Mouse (Mus musculus): Measurements from ENCODE around the gene Dab2ip.

Gene Dab2ip

GRCm38 (mm10) chr2:35595102-35595501 is 37.0 kb downstream of the Dab2ip start:
- in situ Hi-C loops (cut with MboI, MseI) = no loop called here

DNA sequence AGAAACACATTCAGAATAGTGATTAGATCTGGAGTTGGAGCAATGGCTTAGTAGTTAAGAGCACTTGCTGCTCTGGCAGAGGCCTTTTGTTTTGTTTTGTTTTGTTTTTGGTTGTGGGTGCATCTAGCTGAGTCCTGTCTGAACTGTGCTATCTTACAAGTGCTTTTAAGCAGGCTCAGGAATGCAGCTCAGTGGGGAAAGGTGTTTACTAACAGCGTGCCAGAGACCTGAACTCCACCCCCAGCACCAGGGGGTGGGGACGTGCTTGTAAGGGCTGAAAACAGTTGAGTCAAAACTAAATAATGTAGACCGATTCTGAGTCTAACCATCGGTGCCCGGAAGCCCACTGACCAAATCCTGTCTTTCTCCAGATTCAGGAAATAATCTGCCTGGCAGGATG is 37.7 kb downstream of the Dab2ip start:
- in situ Hi-C loops (cut with MboI, MseI) = no loop called here

DNA sequence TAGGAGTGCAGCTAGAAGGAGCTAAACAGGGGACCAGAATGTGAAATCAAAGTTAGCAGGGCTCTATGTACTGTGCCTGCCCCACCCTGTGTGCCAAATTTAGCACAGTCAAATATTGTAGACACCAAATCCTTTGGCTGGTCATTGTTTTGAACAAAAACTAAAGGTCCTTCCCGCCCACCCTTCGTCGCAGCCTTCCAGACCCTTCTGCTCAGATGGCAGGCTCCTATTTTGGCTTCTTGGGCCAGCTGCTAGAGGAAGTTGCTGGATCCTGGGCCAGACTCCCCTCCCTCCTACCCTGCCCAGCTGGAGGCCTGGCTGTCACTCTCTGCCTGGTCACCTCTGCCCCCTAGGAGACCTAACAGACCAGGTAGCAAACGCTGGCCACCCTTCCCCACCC is 38.7 kb downstream of the Dab2ip start:
- in situ Hi-C loops (cut with MboI, MseI) = no loop called here

GRCm38 (mm10) chr2:35598819-35599218 is 40.8 kb downstream of the Dab2ip start:
- in situ Hi-C loops (cut with MboI, MseI) = no loop called here

- in situ Hi-C loops (cut with MboI, MseI) = no loop called here
These were observed 43.6 kb downstream of the Dab2ip start for GRCm38 (mm10) chr2:35601665-35602064.

DNA sequence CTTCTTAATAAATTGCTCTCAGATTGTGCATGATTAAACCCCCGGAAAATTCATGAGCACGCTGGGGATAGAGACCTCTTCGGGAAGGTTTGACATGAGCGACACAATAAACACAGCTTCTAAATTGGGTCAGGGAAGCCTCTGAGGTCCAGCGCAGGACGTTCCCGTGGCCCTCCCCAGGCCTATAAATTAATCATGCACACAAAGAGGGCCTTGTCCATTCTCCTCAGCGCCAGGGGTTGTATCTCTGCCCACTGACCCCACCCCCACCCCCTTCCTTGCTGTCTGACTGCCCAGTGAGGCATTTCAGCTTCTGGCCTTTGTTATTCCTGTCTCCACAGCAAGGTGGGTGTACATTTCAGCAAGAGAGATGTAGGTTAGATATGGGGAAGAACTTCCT is 49.4 kb downstream of the Dab2ip start:
- in situ Hi-C loops (cut with MboI, MseI) = no loop called here

DNA sequence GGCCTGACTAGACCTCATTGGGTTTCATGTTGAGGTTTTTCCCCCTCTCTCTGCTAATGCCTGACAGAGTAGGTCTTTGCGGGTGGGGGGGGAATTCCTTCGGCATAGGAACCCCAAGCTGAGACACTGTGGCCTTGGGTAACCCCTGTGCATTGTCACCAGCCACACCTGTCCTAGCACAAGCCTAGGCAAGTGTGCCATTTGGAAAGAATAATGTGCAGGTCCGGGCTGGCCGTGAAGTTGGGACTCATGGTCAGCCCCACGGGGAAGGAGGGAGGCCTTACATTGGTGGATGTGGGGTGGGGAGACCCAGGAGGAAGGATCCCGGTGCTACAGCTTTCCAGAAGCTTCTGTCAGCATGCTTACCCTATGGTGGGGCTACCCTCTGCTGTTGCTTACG is 50.8 kb downstream of the Dab2ip start:
- in situ Hi-C loops (cut with MboI, MseI) = no loop called here

GRCm38 (mm10) chr2:35609317-35609716 is 51.3 kb downstream of the Dab2ip start:
- in situ Hi-C loops (cut with MboI, MseI) = no loop called here

GRCm38 (mm10) chr2:35610168-35610951 is 52.3 kb downstream of the Dab2ip start:
- in situ Hi-C loops (cut with MboI, MseI) = no loop called here

DNA sequence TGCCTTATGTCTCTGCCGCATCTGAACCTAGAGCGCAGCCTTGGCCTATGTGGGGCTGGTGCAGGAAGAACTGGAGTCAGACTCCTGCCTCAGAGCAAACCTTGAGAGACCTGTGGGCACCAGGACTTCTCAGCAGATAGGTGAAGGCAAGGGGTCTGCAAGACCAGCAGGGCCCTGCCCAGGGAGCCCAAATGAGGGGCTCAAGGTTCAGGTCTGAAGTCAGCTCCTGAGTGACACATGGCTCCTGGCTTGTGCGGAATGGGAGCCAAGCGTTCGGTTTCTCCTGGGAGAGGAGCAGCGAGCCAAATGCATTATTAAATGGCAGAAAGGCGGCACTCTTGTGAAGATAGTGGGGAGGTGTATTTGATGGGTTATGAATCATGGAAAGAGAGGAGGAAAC is 52.9 kb downstream of the Dab2ip start:
- in situ Hi-C loops (cut with MboI, MseI) = no loop called here

DNA sequence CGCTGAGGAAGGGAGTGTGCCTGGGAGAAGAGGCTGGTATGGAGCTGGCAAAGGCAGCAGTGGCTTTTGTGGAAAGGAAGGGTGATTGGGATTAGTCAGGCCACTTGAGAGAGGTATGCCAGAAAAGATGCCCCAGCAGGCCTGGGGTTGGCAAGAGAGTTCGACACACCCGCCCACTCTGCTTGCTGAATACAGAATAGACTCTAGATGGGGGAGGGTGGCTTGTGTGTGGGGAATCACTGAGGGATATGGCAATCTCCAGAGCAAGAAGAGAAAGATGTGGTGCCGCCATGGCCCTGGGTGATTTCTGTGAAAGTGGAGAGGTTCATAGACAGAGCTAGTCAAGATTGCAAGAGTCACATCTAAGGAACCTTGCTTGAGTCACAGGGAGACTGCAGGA is 53.6 kb downstream of the Dab2ip start:
- in situ Hi-C loops (cut with MboI, MseI) = no loop called here

DNA sequence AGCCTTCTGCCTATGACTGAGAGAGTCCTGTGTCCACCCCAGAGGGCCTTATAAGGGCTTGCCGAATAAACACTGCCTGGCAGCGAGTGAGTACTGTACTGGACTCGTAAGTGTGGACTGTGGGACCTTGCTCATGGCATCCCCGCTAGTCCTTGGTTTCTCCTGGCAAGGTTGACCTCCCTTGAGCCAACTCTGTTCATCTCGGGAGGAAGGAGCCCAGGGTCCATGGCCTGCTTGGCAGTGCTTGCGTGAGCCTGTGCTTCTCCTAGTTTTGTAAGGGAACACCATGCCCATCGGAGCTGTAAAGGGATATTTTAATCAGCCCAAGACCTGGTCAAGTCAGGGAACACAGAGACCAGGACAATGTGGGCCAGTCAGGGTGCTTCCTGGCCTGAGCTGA is 54.2 kb downstream of the Dab2ip start:
- in situ Hi-C loops (cut with MboI, MseI) = no loop called here

GRCm38 (mm10) chr2:35613946-35614353 is 55.9 kb downstream of the Dab2ip start:
- in situ Hi-C loops (cut with MboI, MseI) = no loop called here

DNA sequence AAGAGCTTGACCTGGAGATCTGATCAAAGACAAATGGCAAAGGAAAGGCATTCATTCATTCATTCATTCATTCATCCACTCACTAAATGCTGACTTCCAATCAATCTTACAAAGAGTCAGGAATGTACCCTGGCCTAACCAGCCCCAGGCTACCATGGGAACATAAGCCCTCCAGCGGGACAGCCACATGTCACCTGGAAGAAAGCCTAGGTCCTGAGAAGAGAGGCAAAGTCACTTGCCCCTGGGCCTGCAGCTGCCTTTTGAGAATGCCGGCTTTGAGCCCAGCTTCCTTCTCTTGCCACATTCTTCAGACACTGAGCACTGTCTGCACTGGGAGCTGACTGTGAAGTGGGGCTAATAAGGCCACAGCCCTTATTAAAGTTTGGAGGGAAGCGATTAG is 56.3 kb downstream of the Dab2ip start:
- in situ Hi-C loops (cut with MboI, MseI) = no loop called here

DNA sequence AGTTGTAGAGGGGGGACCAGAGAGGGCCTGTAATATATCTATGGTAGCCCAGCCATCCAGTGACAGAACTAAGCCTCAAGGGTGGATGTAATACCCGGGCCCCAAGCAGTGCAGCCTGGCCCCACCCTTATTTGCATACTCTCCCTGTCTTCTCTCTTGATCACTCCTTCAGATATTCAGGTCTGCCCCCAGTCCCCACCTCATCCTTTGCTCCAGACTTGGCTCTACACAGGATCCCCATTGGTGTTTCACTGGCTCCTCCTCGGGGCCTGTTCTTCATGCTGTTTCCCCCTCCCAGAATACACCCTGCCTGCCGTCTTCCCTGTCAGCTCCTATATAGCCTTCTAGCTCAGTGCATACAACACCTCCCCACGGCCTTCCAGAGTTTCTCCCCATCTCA is 57.3 kb downstream of the Dab2ip start:
- in situ Hi-C loops (cut with MboI, MseI) = no loop called here

DNA sequence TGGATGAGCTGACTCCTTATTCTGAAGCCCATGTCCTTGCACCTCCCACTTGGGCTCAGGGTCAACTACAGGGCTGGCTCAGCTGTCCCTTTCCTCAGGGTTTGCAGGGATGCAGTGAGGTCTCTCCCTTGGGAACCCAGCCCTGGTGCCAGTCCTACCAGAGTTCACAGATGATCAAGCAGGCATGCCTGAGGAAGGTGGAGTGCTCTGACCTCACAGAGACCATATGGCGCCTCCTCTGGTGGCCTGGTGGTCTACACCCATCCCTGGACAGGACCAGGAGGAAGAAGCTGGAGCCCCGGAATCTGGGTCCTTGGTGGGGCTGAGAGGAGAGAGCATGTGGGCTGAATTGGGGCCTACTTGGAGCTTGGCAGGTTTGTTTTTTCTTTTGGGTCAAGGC is 57.9 kb downstream of the Dab2ip start:
- in situ Hi-C loops (cut with MboI, MseI) = no loop called here

- in situ Hi-C loops (cut with MboI, MseI) = no loop called here
These were observed 59.0 kb downstream of the Dab2ip start for GRCm38 (mm10) chr2:35616891-35617658.

DNA sequence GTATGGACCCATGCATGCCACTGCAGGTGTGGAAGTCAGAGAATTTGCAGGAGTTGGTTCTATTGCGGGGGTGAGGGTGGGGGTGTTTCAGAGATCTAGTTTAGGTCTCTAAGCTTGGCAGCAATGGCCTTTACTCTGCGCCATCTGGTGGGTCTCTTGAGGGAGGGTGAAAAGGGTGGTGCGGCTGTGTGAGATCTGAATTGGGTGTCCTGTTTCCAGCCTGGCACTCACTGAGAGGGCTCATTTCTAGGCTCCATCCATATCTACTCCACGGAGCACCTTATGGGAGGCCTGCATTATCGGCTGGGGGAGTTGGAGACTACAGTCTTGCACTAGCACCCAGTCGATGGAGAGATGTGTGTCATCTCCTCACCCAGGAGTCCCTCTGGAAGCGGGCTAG is 60.9 kb downstream of the Dab2ip start:
- in situ Hi-C loops (cut with MboI, MseI) = no loop called here

- in situ Hi-C loops (cut with MboI, MseI) = no loop called here
These were observed 61.5 kb downstream of the Dab2ip start for GRCm38 (mm10) chr2:35619532-35619931.

GRCm38 (mm10) chr2:35620364-35621224 is 62.5 kb downstream of the Dab2ip start:
- in situ Hi-C loops (cut with MboI, MseI) = no loop called here

DNA sequence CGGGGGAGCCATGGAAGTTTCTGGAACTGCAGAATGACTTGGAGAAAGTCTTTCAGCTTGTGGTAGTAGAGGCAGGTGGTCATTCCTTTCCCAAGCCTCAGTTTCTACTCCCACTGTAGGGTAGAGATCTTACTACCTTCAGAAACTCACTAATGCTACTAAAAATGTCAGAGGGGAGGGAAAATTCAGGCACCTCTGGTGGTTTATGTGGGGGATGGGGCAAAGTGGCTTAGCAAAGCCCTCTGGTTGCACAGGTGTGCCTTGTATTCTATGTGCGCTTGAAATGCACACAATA is 63.1 kb downstream of the Dab2ip start:
- in situ Hi-C loops (cut with MboI, MseI) = no loop called here

DNA sequence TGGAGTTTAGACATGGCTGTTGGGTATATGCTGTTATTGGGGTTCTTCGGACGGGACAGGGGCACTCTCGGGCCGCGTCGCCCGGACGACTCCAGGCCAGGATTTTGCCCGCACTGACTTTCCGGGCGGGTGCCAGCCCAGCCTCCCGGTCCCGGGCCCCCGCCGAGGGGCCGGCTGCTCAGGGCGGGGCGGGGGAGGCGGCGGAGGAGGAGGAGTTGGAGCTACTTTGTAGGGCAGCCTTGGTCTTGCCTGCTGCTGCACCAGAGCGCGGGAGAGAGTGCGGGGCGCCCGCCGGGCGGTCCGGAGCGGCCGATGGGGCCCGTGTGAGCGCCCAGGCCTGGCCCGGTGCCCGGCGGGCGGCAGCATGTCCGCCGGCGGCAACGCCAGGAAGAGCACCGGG is 63.7 kb downstream of the Dab2ip start:
- in situ Hi-C loops (cut with MboI, MseI) = no loop called here

Measured in regulatory T cell (primary cell).